Mouse (Mus musculus) embryo, embryonic 11 days (tissue): ENCODE data around the gene Sptssa.
"Not testable (repeated sequence)": the region's sequence is repeated elsewhere in the genome, so short reads cannot be mapped to it uniquely, and the experiment has no call there.

Experiments used
- DNase-seq: peaks from one replicate; pipeline ENCODE4 v3.0.0-alpha.2; 2015

Gene Sptssa

DNA sequence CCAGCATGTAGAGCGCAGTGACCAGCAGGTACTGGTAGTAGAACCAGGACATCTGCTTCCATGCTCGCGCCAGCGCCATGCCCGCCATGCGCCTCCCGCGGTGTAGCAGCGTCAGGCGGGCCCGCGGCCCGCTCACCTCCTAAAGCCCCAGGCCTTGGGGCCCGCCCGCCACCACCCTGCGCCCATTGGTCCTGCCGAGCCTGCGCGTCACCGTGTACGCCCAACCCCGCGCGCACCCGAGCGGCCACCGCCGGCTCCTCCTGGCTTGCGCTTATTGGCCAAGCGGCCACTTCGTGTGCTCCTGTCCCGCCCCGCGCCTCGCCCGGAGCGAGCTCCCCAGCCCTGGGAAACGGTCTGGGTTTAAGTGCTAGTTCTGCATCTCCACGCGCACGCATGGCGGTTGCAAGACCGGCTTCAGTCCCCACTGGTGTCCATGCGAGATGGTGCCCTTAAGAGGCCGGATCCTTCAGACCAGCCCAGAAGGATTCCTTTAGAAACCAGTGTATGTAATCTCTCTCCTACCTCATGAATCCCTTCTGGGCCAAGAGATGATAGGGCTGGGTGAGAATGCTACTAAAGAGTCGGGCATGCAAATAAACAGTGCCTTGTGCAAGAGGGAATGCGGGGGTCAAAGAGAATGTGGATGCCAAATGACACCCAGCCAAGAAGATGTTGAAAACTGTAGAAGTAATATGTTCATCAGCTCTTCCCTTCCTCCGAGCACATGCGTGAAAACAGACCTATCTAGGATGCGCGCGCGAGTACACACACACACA is at the start of gene Sptssa:
Sptssa (minus strand) TSS at position 178 of the 776 bp plus-strand sequence.
- DNase-seq: peak; percentile 99

DNA sequence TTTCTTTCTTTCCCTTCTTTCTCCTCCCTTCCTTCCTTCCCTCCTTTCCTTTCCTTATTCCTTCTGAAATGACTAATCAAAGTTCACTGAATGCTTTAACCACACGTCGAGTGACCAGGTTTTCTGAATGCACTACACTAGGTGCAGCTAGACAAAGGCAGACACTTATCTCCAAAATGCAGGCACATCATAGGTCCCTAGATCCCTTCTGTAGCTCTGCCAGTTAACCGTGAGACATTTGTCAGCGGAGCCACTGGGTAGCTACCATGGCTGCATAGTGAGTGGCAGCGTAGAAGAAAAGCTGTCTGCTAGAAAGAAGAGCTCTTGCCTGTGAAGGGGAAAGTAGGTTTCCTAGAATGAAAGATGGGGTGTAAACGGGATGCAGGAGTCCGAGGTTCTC is 43.0 kb upstream of the Sptssa start:
- DNase-seq: no peak

DNA sequence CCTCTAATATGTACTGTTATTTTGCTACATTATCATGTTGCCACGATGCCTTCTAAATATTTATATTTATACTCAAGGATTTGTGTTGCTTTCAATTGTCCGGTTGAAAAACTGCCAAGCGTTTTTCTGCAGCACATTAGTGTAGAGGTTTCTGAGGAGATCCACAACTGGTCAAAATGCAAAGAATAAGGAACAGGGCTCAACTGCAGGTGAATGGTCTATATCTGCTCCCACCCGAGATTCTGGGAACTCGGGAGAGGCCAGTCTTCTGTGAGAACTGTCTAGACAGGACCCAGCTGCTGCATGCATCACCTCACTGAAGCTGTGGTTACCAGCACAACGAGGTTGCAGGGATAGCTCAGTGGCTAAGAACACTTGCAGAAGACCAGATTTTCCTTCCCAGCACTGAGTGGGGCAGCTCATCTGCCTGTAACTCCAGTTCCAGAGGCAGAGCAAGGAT is 41.4 kb upstream of the Sptssa start:
- DNase-seq: peak; percentile 4

DNA sequence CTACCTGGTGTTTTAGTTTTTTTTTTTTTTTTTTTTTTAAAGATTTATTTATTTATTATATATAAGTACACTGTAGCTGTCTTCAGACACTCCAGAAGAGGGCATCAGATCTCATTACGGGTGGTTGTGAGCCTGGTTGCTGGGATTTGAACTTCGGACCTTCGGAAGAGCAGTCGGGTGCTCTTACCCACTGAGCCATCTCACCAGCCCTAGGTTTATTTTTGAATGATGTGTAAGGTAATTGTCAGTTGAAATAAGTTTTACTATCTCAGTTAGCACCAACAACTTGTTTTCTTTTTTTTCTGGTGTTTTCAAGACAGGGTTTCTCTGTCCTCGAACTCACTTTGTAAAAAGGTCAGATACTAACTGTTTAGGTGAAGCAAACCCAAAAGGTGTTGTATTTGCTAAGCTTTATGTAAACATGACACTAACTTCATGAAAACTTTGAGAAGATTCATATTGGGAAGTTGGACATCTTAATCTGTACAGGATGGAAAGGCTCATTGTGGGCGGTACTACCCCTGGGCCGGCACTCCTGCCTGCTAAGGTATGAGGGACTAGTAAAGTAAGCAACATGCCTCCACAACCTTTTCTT is 40.7 kb upstream of the Sptssa start:
- DNase-seq: no peak

DNA sequence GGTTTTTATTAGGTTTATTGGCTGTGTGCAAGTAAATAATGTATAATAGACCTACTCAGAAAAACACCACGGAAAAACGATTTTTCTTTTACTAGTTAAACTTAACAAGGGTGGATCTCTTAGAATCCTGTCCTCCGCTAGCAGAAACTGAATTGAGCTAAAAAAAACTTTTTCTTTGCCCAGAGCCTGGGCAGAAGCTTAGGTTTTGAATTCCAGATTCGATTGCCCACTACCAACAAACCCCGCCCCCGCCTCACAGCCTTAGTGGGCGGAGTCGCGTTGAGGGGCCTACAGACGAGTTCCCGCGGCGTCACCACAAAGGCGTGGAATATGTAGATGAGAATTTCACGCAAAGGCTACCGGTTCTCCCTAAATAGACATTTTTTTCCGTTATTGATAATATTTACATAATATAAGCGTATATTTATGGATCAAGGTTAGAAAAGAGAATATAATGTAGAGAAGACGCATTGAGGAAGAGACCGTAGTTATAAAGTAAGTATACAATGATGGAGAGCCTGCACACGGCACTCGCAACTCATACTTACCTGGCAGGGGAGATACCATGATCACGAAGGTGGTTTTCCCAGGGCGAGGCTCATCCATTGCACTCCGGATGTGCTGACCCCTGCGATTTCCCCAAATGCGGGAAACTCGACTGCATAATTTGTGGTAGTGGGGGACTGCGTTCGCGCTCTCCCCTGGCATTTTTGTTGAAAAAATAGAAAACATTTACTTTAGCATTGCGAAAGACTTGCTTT is 40.0 kb upstream of the Sptssa start:
- DNase-seq: peak; percentile 99

DNA sequence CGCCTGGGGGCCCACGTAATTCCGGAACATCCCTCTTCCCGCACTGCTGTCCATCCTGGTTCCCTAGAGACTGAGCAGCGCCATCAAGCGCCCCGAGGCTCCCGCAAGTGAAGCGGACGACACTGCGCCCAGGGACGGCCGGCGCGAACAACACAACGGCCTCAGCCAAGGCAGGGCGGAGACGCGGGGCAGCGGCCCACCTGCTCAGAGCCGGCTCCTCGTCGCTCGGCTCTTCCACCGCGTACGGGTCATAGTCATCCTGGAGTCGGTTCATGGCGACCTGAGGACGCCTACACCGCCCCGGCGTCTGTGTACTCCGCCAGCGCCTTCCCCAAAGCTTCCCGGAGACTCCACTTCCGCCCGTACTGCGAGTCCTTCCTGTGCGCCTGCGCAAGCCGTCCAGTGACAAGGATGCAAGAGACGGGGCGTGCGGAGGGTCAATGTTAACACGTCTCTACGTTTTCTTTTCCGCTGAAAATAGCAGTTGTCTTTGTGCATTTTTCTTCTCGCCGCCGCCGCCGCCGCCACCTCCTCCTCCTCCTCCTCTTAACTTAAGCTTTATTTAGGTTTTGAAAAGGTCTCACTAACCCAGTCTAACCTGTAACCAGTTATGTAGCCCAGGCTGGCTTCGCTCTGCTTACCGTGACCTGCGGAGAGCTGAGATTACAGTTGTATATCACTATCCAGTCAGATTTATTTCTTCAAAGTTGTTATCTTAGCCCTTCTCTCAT is 39.3 kb upstream of the Sptssa start, which contains the start of gene Eapp:
Eapp (minus strand) TSS at position 387 of the 731 bp plus-strand sequence.
- peak; percentile 98 for DNase-seq

DNA sequence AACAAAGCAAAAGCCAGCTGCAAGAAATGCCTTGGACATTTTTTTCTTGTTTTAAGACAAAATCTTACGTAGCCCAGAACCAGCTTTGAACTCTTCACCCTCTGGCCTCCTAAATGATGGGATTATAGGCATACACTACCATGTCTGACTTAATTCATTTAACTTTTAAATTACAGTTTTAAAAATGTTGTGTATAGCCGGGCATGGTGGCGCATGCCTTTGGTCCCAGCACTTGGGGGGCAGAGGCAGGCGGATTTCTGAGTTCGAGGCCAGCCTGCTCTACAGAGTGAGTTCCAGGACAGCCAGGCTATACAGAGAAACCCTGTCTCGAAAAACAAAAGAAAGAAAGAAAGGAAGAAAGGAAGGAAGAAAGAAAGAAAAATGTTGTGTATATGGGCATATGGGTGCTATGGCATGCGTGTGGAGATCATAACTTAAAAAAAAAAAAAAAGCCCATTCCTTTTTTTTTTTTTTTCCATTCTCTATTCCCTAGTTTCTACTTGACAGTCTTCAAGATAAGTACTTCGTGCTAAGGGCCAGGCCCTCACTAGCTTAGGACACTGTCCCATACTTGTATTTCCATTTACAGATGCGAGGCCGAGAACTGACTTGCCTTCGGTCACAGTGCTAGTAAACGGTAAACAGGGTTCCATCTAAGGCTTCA is 38.6 kb upstream of the Sptssa start:
- no peak for DNase-seq

DNA sequence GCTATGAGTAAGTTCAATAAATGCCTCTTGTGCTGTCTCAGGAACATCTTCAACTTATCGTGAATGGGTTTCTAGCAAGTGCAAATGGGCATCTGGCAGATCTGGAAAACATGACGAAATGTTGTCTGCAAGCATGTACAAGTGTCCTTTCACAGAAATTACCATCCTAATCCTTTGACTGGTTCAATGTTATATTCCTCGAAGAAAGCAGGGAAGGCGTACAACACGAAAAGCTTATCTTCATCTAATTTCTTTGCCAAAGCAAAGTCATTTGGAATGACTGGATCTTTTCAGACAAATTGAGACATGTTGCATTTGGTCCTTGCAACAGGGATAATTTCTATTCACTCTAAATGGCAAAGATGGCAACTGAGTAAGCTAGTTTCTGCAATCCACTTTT is 32.7 kb upstream of the Sptssa start:
- no peak for DNase-seq

DNA sequence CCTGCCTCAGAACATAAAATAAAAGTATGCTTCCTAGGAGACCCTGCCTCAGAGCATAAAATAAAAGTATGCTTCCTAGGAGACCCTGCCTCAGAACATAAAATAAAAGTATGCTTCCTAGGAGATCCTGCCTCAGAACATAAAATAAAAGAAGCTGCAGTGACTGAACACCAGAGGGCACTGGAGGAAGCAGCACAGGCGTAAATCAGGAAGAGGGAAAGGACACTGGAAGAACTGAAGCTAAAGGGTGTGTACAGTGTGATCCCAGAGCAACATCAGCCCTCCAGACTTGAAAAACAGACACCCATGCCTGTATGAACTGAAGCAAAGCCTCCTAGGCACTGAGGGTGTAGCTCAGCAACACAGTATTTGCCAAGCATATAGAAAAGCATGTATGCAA is 26.8 kb upstream of the Sptssa start:
- DNase-seq: peak; percentile 27

DNA sequence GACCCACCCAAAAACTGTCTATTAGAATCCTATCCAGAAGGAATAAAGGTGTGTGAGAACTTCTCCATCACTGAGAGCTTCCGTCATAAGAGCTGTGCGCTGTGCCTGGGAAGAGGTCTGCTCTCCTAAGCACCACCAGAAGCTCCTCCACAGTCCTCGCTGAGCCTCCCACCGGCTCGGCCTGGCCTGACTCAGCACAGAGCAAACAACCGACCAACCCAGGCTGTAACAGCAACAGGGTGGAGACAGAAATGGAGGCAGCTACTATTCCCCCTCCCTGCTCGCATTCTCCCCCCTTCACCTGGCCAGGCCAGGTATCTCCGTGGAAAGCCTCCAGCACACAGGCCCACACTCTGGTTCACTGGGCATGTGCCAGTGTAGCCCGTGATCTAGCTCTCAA is 20.3 kb upstream of the Sptssa start:
- DNase-seq: no peak

DNA sequence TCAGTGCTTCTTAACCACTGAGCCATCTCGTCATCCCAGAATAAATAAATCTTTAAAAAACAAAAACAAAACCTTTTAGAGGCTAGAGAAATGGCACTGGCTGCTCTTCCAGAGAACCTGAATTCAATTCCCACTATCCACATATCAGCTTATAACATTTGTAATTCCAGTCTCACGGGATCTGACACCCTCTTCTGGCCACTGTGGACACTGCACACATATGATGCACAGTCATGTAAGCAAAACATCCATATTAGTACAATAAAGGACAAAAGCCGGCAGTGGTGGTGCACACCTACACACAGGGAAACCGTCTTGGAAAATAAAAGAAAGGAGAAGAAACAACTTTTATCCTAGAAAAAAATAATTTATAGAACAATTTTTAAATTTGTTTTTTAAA is 19.0 kb upstream of the Sptssa start:
- DNase-seq: no peak

DNA sequence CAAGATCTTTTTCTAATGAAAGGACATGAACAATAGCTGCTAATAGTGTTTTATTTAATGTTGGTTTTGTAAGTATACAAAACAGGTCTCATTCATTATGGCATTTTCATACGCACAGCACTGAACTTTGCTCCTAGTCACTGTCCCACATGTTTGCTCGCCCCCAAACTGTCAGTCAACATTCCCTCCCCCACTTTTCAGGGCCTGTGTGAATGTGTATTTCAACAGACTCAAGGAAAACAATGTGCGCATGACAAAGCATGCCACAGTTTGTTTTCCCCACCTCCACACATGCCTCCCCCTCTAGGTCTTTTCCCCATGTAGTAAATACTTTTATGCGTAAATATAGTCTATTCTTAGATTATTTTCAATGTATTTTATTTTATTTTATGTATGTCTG is 14.9 kb upstream of the Sptssa start:
- DNase-seq: no peak

DNA sequence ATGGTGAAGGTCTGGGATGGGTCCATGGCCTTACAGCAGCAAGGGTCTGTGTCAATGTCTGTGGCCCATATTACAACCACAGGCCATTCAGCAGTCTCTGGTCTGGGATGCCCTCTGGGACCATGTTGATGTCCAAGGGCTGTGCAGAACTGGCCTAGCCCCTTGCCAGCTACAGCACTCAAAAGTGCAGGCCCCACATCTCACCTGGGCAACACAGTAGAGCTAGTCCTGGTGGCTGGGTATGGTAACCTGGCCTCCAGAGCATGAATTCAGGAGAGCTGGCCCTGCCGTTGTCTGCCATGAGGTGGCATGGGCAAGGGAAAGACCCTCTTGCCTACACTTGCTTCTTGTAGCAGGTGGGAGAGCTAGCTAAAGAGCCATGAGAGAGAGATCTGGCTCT is 11.8 kb upstream of the Sptssa start:
- no peak for DNase-seq

DNA sequence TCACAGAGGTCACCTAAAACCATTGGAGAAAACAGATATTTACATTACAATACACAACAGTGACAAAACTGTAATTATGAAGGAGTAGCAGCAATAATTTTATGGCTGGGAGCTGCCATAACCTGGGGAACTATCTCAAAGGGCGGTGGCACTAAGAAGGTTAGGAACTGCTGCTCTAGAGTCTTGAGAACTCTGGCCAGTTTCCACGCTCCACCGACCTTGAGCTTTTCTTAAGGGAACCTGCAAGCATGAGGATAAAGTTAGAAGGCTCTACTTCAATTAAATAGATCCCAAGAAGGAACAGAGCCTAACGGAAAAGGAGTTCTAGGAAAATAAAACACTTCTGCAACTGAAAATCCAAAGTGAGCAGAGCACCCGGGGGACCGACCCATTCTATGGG is 9.2 kb upstream of the Sptssa start:
- DNase-seq: no peak

DNA sequence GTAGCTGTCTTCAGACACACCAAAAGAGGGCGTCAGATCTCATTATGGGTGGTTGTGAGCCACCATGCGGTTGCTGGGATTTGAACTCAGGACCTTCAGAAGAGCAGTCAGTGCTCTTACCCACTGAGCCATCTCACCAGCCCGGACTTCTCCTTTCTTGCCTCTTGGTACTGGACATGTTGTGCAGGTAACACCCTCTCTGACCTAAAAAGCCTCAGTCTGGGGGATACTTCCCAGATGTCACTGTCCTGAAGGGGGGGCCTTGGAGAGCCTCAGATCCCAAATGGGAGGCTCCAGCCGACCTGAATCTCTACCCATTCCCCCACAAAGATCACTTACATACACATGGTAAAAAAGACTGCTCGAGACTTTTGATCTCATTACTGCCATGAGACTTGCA is 5.1 kb upstream of the Sptssa start:
- DNase-seq: not testable (repeated sequence)

DNA sequence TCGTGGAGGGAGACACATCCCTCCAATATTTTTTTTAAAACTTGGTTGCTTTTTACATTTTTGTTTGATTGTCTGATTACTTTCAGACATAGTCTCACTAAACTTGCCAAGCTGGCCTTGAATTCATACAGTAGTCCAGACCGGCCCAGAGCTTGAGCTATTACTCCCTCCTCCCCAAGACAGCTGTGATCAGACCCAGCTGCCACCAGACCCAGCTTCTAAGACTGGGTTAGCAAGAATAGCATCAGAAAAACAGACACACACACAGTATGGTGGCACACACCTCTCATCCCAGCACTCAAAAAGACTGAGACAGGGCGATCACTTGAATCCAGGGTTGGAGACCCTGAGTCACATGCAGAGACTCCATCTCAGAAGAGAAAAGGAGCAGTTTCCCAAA is 3.5 kb upstream of the Sptssa start:
- no peak for DNase-seq

DNA sequence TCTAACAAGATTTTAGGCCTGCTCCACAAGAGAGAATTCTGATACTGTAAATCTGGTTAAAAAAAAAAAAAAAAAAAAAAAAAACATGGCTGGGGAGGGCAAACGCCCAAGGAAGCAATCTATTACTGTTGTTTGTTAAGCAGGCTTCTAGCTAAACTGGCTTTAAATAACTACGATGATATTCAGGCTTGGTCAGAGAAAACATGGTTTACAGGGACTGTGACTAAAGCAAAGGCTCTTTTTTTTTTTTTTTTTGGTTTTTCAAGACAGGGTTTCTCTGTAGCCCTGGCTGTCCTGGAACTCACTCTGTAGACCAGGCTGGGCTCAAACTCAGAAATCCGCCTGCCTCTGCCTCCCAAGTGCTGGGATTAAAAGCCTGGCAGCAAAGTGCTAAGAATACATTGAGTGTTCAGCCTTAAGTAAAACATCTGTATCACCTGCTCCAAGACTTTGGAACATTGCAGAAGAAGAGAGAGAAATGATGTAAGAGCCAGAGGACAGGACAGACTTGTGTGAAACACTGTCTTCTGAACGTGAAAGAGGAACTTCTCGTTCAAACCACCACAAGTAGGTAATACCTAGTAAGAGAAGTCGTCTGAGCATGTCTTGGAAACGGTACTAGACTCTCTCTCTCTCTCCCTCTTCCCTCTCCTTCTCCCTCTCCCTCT is 2.2 kb upstream of the Sptssa start:
- no peak for DNase-seq

DNA sequence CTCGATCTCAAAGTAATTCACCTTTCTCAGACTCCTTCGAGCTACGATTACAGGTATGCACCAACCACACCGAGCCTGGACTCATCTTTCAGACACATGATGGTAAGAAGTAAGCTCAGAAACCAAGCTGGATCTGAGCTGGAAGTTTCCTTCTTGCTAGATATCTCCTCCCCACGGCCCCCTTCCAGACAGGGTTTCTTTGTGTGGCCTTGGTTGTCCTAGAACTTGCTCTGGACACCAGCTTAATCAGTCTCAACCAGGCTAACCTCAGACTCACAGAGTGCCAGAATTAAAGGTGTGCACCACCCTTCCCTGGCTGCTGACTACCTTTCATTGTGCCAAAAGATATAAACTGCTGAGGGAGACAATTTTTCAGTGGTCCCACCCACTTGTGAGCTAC is 1.6 kb upstream of the Sptssa start:
- DNase-seq: no peak

DNA sequence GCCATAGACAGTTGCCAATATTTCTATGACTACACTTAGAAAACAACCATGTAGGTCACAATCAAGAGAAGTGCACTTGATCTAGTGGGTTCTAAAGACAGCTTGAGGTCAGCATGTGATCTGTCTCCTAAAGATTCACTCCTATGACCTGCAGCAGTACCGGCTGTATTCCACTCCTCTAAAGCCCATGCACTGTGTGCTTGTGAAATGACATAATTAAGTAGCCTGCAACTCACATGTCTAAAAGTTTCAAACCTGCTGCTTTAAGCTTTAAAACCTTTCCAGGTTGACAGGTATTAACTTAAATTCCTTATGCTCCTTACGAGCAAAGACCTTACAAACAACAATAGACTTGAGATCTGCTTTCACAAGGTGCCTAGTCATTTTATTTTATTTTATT is 853 bp upstream of the Sptssa start:
- DNase-seq: no peak

DNA sequence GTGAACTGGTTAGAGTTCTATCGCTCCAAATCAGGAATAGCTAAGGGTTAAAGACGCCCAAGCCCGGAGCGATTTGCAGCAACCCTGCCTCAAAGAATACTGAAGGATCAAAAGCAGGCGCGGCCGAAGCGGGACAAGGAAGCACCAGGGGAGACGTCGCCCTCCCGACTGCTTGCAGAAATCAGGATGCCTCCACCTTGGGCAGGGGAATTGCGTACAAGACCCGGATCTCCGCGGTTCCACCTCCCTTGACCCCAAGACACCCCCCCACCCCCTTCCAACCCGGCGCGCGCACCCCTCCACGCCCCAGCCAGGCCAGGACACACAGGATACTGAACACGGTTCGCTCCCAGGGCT is 356 bp downstream of the Sptssa start:
- DNase-seq: no peak

DNA sequence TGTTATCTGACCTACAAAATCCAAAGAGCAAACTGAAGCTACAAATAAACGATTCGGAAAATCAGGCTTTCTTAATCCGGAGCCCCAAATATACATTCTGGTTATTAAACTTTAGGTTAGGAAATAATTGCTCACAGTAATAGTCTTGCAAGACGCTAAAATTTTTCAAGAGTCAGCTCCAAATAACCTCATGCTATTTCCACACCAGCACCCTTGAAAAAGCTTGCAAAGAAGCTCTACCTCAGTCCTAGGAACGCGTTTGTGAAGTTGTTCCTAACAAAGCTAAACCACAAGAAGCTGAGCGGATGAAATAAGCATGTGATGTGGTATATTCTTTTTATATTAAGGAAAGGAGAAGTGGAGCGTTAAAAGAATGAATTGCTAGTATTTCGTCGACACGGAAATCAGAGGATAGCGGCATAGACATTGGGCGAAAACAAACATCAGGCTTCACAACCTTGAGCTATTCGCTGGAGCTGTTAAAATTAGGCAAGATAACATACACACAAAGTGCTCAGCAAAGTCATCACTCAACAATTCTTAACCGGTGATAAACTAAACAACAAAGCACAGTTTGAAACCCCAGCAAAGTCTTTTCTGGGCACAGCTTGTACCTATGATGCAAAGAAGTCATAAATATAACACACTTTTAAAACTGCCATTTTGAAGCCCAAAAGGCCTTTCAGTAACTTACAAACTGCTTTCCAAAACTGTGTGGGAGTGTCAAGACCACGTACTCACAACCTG is 908 bp downstream of the Sptssa start:
- DNase-seq: no peak
